Mouse (Mus musculus) regulatory T cell (primary cell): ENCODE results near the gene Setd3.

Source experiments
- in situ Hi-C: fragments of 300-600 bp; cut with MboI, MseI; formaldehyde crosslinking; loops from one replicate; pipeline ENCODE4 v1.15.1; 2025; ENCODE audit warnings: high pct_unique_total_duplicates

The Setd3 gene

GRCm38 (mm10) chr12:108149764-108150163, 29.4 kb downstream of the Setd3 start:
- in situ Hi-C loops = no loop called here

DNA sequence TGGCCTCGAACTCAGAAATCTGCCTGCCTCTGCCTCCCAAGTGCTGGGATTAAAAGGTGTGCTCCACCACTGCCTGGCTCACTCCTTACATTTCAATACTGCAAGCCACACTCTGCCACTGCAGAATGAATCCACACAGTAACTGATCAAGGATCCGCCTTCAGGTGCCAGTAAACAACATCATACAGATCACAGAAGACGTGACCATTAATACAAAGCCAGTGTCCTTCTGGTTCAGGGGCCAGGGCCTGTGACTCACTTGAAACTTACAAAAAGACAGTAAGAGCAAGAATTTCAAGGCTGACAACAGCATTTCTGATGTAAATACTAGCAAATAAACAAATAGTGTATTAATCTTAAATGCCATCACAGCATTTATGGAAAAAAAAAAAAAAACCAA, 33.9 kb downstream of the Setd3 start:
- in situ Hi-C loops = no loop called here

DNA sequence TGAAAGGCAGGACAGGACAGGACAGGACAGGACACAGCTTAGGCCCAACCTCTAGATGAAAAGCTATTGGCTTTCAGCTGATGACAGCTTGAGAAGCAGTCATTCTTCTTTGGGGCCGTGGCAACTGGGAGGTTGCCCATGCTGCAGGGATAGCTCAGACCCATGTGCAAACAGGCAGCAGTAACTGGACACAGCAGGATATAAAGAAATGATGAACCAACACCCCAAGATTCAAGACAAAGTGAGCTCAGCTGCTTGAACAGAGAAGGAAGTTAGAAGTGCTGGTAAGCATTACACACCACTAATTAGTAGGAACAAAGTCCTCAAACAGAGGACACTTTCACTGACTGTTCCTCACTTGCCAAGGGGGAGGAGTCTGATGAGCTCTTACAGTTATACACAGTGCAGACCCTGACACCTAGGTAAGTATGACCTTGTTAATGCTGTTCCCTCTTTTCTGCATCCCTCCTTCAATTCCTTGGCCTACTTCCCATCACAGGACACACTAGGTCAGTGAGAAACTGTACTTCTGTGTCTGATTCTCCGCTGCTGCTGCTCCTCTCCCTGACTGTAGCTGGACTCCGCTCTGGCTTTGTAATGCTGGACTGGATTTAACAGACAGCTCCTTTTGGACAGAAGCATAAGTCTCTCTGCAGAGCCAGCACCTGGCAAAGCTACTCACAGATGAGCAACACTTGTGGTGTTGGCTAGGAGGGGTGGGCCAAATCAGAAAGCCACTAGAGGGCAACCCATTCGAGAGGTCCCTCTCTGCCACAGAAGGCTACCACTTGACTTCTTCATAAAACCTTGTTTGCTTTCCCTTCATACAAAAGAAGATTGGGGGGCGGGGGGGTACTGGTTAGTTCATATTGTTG, 35.3 kb downstream of the Setd3 start:
- in situ Hi-C loops = no loop called here

GRCm38 (mm10) chr12:108135610-108136208, 43.4 kb downstream of the Setd3 start:
- in situ Hi-C loops = no loop called here

GRCm38 (mm10) chr12:108133181-108133580, 45.9 kb downstream of the Setd3 start:
- in situ Hi-C loops = no loop called here

DNA sequence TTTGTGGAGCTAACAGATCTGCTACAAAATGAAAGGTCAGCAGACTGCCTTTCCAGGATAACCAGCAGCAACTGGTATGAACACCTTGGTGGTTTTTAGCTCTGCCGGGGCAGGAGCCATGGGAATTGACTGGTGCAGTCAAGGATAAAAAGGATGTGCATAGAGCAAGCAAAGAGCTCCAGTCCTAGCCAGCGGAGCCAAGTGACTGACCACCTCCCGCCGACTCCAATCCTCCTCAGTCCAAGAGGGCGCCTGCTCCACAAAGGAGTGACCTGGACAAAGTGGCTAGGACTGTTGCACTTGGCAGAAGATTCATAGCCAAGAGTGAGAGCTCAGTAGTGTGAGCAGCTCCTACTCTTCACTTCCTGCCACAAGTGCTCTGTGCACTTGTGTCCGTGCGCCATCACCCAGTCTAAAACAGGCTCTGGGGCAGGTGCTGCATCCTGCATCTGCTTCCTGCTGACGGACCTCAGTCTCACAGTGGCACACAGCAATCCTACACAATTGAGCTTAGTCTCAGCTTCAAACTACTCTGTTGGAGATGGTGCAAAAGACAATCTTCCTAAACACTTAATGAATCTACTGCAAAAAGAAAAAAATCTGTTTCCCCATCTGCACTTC, 46.6 kb downstream of the Setd3 start:
- in situ Hi-C loops = no loop called here

- in situ Hi-C loops = no loop called here
Observed at GRCm38 (mm10) chr12:108121288-108121687, 57.8 kb downstream of the Setd3 start.

- in situ Hi-C loops = no loop called here
Observed at GRCm38 (mm10) chr12:108120434-108120833, 58.7 kb downstream of the Setd3 start.

DNA sequence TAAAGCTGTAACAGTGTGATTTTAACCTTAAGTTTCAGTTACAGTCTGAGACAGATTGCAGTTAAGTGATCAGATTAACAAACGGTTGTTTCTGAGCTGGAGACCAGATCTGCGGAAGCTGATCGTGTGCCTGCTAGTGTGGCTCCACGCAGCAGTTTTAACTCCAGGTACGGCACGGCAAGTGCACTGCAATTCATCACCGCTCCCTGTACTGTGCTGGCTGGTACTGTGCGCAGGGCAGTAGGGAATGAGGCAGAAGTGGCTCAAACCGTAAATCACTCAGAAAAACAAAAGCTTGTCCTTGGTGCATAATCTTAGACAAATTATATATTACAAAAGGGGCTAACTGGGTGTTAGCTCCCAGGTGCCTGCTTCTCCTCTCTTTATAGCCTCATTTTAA, 59.2 kb downstream of the Setd3 start:
- in situ Hi-C loops = no loop called here

GRCm38 (mm10) chr12:108118902-108119531, 60.1 kb downstream of the Setd3 start:
- in situ Hi-C loops = no loop called here

DNA sequence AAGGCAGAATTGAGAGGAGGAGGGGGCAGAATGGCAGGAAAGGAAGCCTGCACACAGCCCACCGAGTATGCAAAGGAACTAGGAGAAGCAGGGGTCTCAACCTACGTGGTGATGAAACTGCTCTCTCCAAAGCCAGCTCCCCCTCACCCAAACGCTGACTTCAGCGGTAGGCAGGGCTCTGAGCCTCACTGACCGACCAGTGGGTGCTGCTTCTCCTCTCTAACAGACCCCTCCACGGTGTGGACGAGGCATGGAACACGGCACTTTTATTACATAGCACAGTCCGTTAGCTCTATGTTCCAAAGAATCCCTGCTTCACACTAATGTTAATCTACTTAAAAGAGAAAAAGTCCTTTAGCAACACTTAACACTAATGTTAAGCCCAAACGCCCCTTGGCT, 60.6 kb downstream of the Setd3 start:
- in situ Hi-C loops = no loop called here

DNA sequence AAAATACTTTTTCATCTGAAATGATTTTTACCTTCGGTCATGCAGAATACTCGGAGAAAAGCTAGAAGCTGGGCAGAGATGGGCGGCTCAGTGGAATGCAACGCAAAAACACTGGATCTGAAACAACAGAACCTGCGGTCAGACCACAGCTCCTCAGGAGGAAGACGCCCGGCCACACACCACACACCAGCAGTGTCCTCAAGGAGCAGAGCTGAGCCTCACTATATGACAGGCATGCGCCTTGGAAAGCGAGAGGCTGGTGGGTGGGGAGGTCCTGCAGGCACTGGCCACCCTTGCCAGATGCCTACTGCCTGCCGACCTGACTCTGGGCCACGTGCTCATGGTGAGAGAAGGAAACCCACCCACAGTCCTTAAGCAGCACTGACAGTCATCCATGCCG, 67.9 kb downstream of the Setd3 start:
- in situ Hi-C loops = no loop called here

DNA sequence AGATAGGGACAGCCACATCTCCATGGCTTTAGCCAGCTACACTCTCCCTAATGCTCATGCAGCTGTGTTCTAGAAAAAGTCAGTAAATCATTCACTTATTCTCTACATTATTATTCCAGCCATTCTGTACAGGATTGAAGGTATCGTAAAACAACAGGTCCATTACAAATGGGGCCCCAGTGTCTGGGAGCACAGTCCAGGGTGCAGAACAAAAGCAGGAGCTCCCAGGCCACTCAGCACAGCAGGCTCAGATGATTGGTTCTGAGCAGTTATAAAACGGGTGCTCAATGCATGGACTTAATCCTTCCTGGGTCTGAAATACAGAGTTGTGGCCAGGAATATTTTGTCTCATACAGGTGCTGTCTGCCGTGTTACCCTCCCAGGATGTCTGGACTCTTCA, 68.4 kb downstream of the Setd3 start:
- in situ Hi-C loops = no loop called here

- in situ Hi-C loops = loop anchor here (5.0 kb wide), 1 partner anchor 62 kb away; no protein-coding TSS in a partner anchor
Observed at GRCm38 (mm10) chr12:108109732-108110131, 69.4 kb downstream of the Setd3 start.

GRCm38 (mm10) chr12:108108591-108108990, 70.5 kb downstream of the Setd3 start:
- in situ Hi-C loops = loop anchor here (5.0 kb wide), 1 partner anchor 61 kb away; no protein-coding TSS in a partner anchor

- in situ Hi-C loops = no loop called here
Observed at GRCm38 (mm10) chr12:108103292-108103691, 75.8 kb downstream of the Setd3 start.

DNA sequence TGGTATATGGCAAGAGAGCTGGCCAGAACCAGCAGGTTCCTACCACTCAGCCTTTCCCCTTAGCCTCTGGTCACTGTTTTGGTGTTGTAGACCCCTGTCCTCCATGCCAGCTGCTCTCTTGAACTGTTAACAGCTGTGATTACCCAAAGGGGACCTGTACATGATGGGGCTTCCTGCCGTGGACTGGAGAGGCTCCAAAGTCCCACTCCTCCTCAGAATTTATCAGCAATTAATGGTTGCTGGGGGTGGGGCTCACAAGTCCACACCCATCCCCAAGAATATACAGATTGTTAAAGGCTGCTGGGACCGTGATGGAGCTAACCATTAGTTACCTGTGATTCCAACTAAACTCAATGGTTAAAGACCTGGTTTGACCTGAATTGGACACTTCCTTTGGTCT, 77.0 kb downstream of the Setd3 start:
- in situ Hi-C loops = no loop called here

GRCm38 (mm10) chr12:108100181-108100580, 78.9 kb downstream of the Setd3 start:
- in situ Hi-C loops = no loop called here

DNA sequence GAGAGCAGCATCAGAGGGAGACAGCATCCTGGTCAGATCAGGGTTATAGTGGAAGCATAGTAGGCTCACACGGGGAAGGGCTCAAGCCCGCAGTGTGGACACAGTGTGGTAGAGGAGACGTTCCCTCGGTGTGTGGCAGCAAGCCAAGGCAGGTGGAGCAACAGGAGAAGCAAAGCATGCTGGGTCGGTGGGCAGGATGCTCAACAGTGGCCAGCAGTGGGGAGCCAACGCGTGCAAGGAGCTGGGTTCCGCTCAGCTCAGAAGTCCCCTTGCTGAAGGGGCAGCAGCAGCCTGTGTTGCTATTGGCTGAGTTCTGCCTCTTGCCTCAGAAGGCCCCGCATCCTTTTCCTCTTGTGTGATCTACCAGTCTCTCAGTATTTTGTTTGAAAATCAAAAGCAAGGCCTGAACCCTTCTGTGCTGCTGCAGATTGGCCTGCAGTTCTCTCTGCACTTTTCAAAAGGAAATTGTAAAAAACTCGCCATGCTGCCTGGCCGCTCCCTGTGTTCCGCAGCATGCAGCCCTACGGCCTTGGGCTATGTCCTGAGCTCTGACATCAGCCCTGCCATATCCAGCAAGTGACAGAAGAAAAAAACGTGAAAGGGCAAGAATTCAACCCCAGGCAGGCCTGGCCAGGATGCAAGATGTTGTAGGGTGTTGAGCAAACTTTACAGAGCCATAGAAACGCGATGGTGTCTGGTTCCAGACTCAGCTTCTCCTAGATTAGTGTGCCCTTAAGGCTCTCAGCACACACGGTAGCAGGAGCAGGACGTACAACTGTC, 80.7 kb downstream of the Setd3 start:
- in situ Hi-C loops = no loop called here

DNA sequence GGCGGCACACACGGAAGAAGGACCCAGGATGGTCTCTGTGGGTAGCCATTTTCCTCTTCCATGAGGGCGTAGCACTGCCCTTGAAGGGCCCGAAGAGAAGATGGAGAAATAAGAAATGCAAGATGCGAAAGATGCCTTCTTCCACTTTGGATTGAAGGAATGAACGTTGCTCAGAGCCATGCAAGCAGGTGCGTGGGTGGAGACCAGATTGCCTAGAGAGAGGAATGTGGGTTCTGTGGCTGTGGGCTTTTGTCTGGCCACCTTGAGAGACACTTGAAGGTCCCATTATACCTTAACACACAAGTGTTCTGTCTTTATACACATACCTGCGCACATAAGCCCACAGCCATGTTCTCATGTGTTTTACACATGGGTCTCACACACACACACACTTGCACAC, 81.5 kb downstream of the Setd3 start:
- in situ Hi-C loops = no loop called here

- in situ Hi-C loops = no loop called here
Observed at GRCm38 (mm10) chr12:108088253-108088652, 90.9 kb downstream of the Setd3 start.
